Mouse (Mus musculus) ES-Bruce4 (cell line): ENCODE data around the gene Neurod4. TPM values are rescaled to one million over a fixed set of nuclear protein-coding genes. Genes with fewer than 3 reads are reported as not detected.

Source experiments
- H3K27ac ChIP-seq: 2 replicates; pipeline ENCODE4 v1.5.1; 2012; ENCODE audit warnings: low read length, inconsistent platforms; ENCODE audit not compliant: insufficient read depth
- H3K27me3 ChIP-seq: 2 replicates; pipeline ENCODE4 v1.6.1; 2012; ENCODE audit warnings: mild to moderate bottlenecking, low read length, inconsistent platforms; ENCODE audit not compliant: control insufficient read depth, poor library complexity, insufficient read depth, severe bottlenecking
- H3K36me3 ChIP-seq: 2 replicates; pipeline ENCODE4 v1.6.1; 2012; ENCODE audit warnings: inconsistent platforms, mild to moderate bottlenecking, low read length, moderate library complexity; ENCODE audit not compliant: control insufficient read depth, poor library complexity, insufficient read depth, severe bottlenecking
- H3K4me1 ChIP-seq: one replicate; pipeline ENCODE4 v1.8.1; 2011; ENCODE audit warnings: low read length; ENCODE audit not compliant: control insufficient read depth, insufficient read depth
- H3K4me3 ChIP-seq: 2 replicates; pipeline ENCODE4 v1.5.1; 2011; ENCODE audit warnings: low read depth, mild to moderate bottlenecking, low read length
- H3K9ac ChIP-seq: 2 replicates; pipeline ENCODE4 v1.6.1; 2012; ENCODE audit warnings: low read depth, mild to moderate bottlenecking, inconsistent platforms; ENCODE audit not compliant: poor library complexity, severe bottlenecking
- H3K9me3 ChIP-seq: replicated peaks from 2 replicates; pipeline ENCODE4 v1.6.1; 2012; ENCODE audit warnings: mild to moderate bottlenecking, low read length, inconsistent platforms; ENCODE audit not compliant: control insufficient read depth, poor library complexity, insufficient read depth, severe bottlenecking
- CTCF ChIP-seq: IDR thresholded peaks from one replicate; pipeline ENCODE4 v1.8.1; 2011; ENCODE audit warnings: low read depth, low read length
- EP300 ChIP-seq: IDR thresholded peaks from 2 replicates; pipeline ENCODE4 v1.6.1; 2011; ENCODE audit warnings: low read depth, low read length; ENCODE audit not compliant: insufficient read depth
- POLR2A ChIP-seq: IDR thresholded peaks from one replicate; pipeline ENCODE4 v1.8.1; 2011; ENCODE audit warnings: low read length; ENCODE audit not compliant: insufficient read depth
- polyA plus RNA-seq: library from polyadenylated mRNA; stranded (reverse); fragments of >200 nt; gene quantifications from 2 replicates; pipeline ENCODE4 v1.2.4, GENCODE M21; 2011; ENCODE audit warnings: low read depth; ENCODE audit not compliant: missing spikeins, insufficient read depth, insufficient read length

Gene Neurod4
- polyA plus RNA-seq, 1 experiment = not detected

DNA sequence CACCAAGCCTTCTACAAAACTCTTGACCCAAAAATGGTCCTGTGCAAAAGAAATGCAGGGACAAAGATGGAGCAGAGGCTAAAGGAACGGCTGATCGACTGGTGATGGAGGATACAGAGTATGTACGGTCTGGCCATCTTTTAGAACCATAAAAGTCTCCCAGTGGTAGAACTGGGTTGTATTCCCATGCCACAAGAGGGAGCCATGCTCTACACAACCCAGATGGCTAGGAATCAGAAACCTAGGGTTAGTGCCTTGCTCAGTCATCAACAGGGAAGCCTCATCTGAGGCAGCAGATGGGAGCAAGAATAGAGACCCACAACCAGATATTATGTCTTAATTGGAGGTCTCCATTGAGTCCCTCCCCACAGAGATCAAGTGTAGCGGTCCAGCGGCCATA is 50.5 kb downstream of the Neurod4 start:
- Histone ChIP-seq H3K9me3 (no peaks in the 10 kb centered on the region), H3K4me3 (no peak overlapping the region), H3K9ac (no peak overlapping the region), H3K36me3 (no peaks in the 10 kb centered on the region), H3K4me1 (no peaks in the 10 kb centered on the region), H3K27ac (no peak overlapping the region), H3K27me3 (no peaks in the 10 kb centered on the region)
- TF ChIP-seq CTCF = peak; percentile 21
- TF ChIP-seq EP300 = no peak
- TF ChIP-seq POLR2A = no peak

DNA sequence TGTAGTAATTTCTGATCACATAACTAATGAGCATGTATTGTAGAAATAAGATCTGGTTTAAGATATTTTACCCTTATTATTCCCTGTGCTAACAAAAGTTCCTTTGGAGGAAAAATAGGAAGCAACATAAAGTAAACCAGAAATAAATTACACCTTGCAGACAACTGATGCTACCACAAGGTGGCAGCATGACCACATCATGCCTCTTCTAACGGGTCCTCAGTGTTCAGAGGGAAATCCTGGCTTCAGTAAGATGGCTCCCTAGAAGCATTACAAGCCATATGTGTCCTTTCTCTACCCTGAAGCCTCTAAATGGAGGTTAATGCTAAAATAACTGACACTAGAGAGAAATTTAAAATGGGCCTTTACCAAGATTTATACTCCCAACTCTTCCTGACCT is 51.8 kb downstream of the Neurod4 start:
- Histone ChIP-seq H3K27me3 (no peaks in the 10 kb centered on the region), H3K4me1 (no peaks in the 10 kb centered on the region), H3K36me3 (no peaks in the 10 kb centered on the region), H3K9ac (no peak overlapping the region), H3K4me3 (no peak overlapping the region), H3K27ac (no peak overlapping the region), H3K9me3 (no peaks in the 10 kb centered on the region)
- peak; percentile 45 for TF ChIP-seq CTCF
- no peak for TF ChIP-seq POLR2A

DNA sequence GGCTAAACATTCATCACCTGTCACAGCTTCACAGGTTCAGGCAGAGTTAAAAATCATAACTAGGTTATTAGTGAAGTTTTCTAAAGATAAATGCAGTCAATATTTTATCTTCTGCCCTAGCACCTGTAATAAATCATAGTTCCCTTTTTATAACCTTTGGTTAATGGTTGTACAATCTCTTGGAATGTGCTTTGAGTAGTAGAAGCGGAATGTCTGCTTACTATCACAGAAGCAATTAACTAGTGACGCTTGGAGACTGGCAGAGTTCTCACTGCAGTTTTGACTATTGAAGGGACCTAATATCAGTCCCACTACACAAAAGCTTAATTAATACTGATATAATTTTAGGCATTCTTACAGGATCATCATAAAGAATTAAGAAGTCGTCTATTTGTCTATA is 55.0 kb downstream of the Neurod4 start:
- Histone ChIP-seq H3K4me3 (no peak overlapping the region), H3K4me1 (no peaks in the 10 kb centered on the region), H3K27me3 (no peaks in the 10 kb centered on the region), H3K9me3 (no peaks in the 10 kb centered on the region), H3K9ac (no peak overlapping the region), H3K27ac (no peak overlapping the region), H3K36me3 (no peaks in the 10 kb centered on the region)
- TF ChIP-seq POLR2A (no peak), EP300 (no peak), CTCF (no peak)

Other genes with a start within 250 kb of the Neurod4 start
- not detected in 2 replicates for gene Olfr821, start 249.9 kb downstream of the Neurod4 start, polyA plus RNA-seq
- not detected in 2 replicates for gene Olfr822, start 209.0 kb downstream of the Neurod4 start, polyA plus RNA-seq
- not detected in 2 replicates for gene Olfr823, start 164.9 kb downstream of the Neurod4 start, polyA plus RNA-seq
- not detected in 2 replicates for gene Olfr824, start 150.2 kb downstream of the Neurod4 start, polyA plus RNA-seq
- not detected in 2 replicates for gene Olfr825, start 113.5 kb downstream of the Neurod4 start, polyA plus RNA-seq
- gene Olfr826, start 96.1 kb downstream of the Neurod4 start, polyA plus RNA-seq = not detected in 2 replicates
- not detected in 2 replicates for gene Olfr827, start 65.8 kb downstream of the Neurod4 start, polyA plus RNA-seq
- gene Tespa1, start 42.6 kb upstream of the Neurod4 start, polyA plus RNA-seq = not detected in 2 replicates
- gene Vmn2r84, start 114.1 kb upstream of the Neurod4 start, polyA plus RNA-seq = 0.11 TPM in 1 of 2 replicates, not detected in the other
- not detected in 2 replicates for gene Vmn2r85, start 149.5 kb upstream of the Neurod4 start, polyA plus RNA-seq
- gene Vmn2r86, start 175.8 kb upstream of the Neurod4 start, polyA plus RNA-seq = 0.12 TPM in 2 replicates
- not detected in 2 replicates for gene Vmn2r87, start 217.2 kb upstream of the Neurod4 start, polyA plus RNA-seq